Mouse (Mus musculus) common myeloid progenitor, adult 5-6 weeks (primary cell): ENCODE measurements at regions not wholly inside any gene's neighbourhood (a gene's known extent, or its start where the extent isn't known, plus 50 kb on each side); places are given as distances from the start of the nearest gene placed in this dataset.
"Not testable (repeated sequence)": the region's sequence is repeated elsewhere in the genome, so short reads cannot be mapped to it uniquely, and the experiment has no call there.

Experiments
- ATAC-seq: replicated peaks from 2 replicates; pipeline ENCODE4 v1.8.0; 2016; ENCODE audit warnings: low read depth, mild to moderate bottlenecking, moderate TSS enrichment, inconsistent platforms; ENCODE audit not compliant: poor library complexity, severe bottlenecking

- ATAC-seq: no peak
Measured at GRCm38 (mm10) chrX:99732526-99732925, 88.3 kb upstream of the Tmem28 start.

GRCm38 (mm10) chrX:99725101-99725500, 95.7 kb upstream of the Tmem28 start:
- ATAC-seq: no peak; the same call in 1 of the 2 replicates

GRCm38 (mm10) chrX:99695366-99695765, 125.5 kb upstream of the Tmem28 start:
- ATAC-seq: no peak

GRCm38 (mm10) chrX:99690971-99691370, 129.8 kb upstream of the Tmem28 start:
- ATAC-seq: peak; percentile 100

GRCm38 (mm10) chrX:99689761-99690160, 131.1 kb upstream of the Tmem28 start:
- ATAC-seq: no peak

GRCm38 (mm10) chrX:99682491-99682890, 138.3 kb upstream of the Tmem28 start:
- not testable (repeated sequence) for ATAC-seq

GRCm38 (mm10) chrX:99667596-99667995, 153.2 kb upstream of the Tmem28 start:
- ATAC-seq: no peak

- ATAC-seq: no peak
Measured at GRCm38 (mm10) chrX:99662566-99662965, 158.3 kb upstream of the Tmem28 start.

GRCm38 (mm10) chrX:99659496-99660140, 161.2 kb upstream of the Tmem28 start:
- ATAC-seq: no peak

GRCm38 (mm10) chrX:99657790-99658451, 162.9 kb upstream of the Tmem28 start:
- peak; percentile 96 for ATAC-seq

- no peak for ATAC-seq
Measured at GRCm38 (mm10) chrX:99656988-99657387, 163.8 kb upstream of the Tmem28 start.

GRCm38 (mm10) chrX:99632211-99632775, 161.2 kb upstream of the Pja1 start:
- ATAC-seq: no peak

- ATAC-seq: no peak
Measured at GRCm38 (mm10) chrX:99624515-99625179, 153.6 kb upstream of the Pja1 start.

- no peak for ATAC-seq
Measured at GRCm38 (mm10) chrX:99612130-99612759, 141.2 kb upstream of the Pja1 start.

- ATAC-seq: no peak
Measured at GRCm38 (mm10) chrX:99610096-99610495, 139.0 kb upstream of the Pja1 start.

GRCm38 (mm10) chrX:99609591-99609990, 138.5 kb upstream of the Pja1 start:
- no peak for ATAC-seq

- no peak for ATAC-seq
Measured at GRCm38 (mm10) chrX:99608284-99608692, 137.2 kb upstream of the Pja1 start.

GRCm38 (mm10) chrX:99605084-99605824, 134.2 kb upstream of the Pja1 start:
- no peak for ATAC-seq

GRCm38 (mm10) chrX:99603714-99604113, 132.6 kb upstream of the Pja1 start:
- ATAC-seq: peak; percentile 82
